Mouse (Mus musculus): Measurements from ENCODE around the gene Gnb5. TPM values are rescaled to one million over a fixed set of nuclear protein-coding genes. Genes with fewer than 3 reads are reported as not detected.

The Gnb5 gene
- total and polyA plus RNA-seq, 2 experiments from 2014 or later, result 79.4 to 97.2 TPM

DNA sequence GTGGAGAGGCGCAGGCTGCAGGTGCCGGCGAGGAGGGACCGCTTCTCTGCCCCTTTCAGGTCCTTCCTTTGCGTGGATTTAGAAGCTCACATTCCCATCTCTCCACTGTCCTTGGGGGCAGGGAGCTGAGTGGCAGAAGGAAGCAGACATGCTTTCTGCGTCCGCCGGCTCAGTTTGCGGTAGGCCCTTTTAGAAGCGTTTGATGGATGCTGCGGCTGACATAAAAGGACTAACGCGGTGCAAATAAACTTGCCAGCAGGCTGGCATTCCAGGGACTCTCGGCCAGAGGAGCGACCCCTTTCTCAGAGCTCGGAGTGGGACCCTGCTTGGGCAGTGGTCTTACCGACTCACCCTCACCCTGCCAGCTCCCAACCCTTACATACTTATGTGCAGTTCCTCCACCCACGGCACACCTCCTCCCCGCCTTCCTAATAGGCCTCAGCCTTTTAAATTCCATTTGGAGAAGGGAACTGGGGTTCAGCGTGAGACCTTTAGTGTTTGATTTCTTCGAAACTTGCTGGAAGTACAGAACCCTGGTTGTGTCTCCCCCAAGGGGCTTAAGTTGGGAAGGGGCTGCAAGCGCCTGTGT is 8.5 kb downstream of the Gnb5 start:
- H3K4me1 ChIP-seq (ENCODE audit: insufficient read depth, low read length), result peaks cover 9% of the 10 kb centered on the region
- H3K9ac ChIP-seq (replicated peaks; ENCODE audit: low read length, poor library complexity, severe bottlenecking), result peak overlapping the region; percentile 75

DNA sequence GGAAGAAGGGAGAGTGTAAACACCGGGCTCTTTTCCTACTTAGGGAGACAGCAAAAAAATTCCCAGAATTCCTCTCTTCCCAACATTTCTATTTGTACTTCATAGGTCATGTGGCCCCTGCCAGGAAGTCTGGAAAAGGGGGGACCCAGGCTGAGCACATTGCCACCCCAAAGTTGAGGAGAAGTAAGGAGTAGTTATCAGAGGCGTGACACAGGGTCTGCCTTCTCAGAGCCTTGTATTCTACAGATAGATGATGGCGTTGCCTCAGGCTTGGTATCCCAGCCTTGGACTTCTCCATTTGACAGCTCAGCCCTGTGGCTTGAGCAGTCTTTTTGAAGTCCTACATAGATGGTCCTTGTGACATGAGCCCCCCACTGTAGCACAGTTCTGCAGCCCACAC is 9.2 kb downstream of the Gnb5 start:
- DNase-seq (ENCODE audit: low spot score), result no peak
- Histone ChIP-seq H3K27me3 (ENCODE audit: insufficient read depth, low read length) (no peaks in the 10 kb centered on the region), H3K4me1 (ENCODE audit: insufficient read depth, low read length) (peaks cover 9% of the 10 kb centered on the region), H3K4me2 (ENCODE audit: low read depth, low read length, poor library complexity, severe bottlenecking) (peak overlapping the region; percentile 87), H3K27ac (ENCODE audit: low read depth, low read length) (peak overlapping the region; percentile 89; the same call in 1 of the 2 replicates), H3K9ac (replicated peaks; ENCODE audit: low read length, poor library complexity, severe bottlenecking) (no peak overlapping the region; the same call in 1 of the 2 replicates), H3K4me3 (ENCODE audit: low read depth, low read length) (peak overlapping the region; percentile 70), H3K9me3 (ENCODE audit: low read length) (no peaks in the 10 kb centered on the region), H3K36me3 (ENCODE audit: insufficient read depth, low read length) (no peaks in the 10 kb centered on the region)
- ATAC-seq (ENCODE audit: low FRiP score), result no peak
- 66% methylated on average over 3 of the region's 3 CpGs for WGBS
- no peak for TF ChIP-seq CTCF (IDR thresholded peaks at IDR 0.05)

More for the DNA sequence above, 8.5 kb downstream of the Gnb5 start:
- Histone ChIP-seq H3K4me3 (ENCODE audit: low read depth, low read length) (peak overlapping the region; percentile 70), H3K36me3 (ENCODE audit: insufficient read depth, low read length) (no peaks in the 10 kb centered on the region), H3K9me3 (ENCODE audit: low read length) (no peaks in the 10 kb centered on the region), H3K27me3 (ENCODE audit: insufficient read depth, low read length) (no peaks in the 10 kb centered on the region), H3K4me2 (ENCODE audit: low read depth, low read length, poor library complexity, severe bottlenecking) (peak overlapping the region; percentile 87), H3K27ac (ENCODE audit: low read depth, low read length) (peak overlapping the region; percentile 89)
- DNase-seq (ENCODE audit: low spot score) (no peak), ATAC-seq (ENCODE audit: low FRiP score) (peak; percentile 28; the same call in 1 of the 2 replicates)
- TF ChIP-seq CTCF (IDR thresholded peaks at IDR 0.05), result no peak
- WGBS, result 2% methylated on average over 22 of the region's 22 CpGs

DNA sequence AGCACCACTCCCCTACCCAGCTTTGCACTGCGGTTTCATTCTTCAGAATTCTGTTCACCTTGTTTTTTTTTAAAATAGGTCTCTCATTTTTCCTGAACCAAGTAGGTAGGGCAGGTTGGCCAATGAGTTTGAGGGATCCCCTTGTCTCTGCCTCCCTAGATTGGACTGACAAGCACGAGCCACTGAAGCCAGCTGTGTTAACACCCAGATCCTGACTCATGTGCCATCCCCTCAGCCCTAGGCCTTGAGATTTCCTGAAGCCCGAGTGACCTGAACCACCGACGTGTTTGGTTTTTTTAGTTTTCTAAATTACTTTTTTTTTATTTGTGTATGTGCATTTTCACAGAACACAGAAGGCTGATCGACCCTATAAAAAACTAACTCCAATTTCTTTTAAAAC is 10.7 kb downstream of the Gnb5 start:
- no peak for ATAC-seq (ENCODE audit: low FRiP score)

DNA sequence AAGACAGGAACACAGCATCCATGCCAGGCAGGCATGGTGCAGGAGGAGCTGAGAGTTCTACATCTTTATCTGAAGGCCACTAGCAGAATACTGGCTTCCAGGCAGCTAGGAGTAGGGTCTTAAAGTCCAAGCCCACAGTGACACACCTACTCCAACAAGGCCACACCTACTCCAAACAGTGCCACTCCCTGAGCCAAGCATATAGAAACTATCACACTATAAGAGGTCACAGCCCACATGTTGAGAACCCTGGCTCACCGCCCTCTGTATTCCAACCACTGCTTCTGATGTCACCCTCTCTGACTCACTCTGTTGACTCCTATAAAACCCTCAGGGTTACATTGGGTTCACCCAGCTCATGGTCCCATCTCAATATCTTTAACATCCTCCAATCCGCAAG is 12.1 kb downstream of the Gnb5 start:
- Histone ChIP-seq H3K36me3 (ENCODE audit: insufficient read depth, low read length) (peaks cover 3% of the 10 kb centered on the region; the same call in 1 of the 2 replicates), H3K27ac (ENCODE audit: low read depth, low read length) (no peak overlapping the region), H3K4me3 (ENCODE audit: low read depth, low read length) (no peak overlapping the region), H3K27me3 (ENCODE audit: insufficient read depth, low read length) (no peaks in the 10 kb centered on the region), H3K9ac (replicated peaks; ENCODE audit: low read length, poor library complexity, severe bottlenecking) (no peak overlapping the region), H3K9me3 (ENCODE audit: low read length) (no peaks in the 10 kb centered on the region), H3K4me2 (ENCODE audit: low read depth, low read length, poor library complexity, severe bottlenecking) (no peak overlapping the region), H3K4me1 (ENCODE audit: insufficient read depth, low read length) (peaks cover 9% of the 10 kb centered on the region)
- DNase-seq (ENCODE audit: low spot score) (no peak), ATAC-seq (ENCODE audit: low FRiP score) (no peak)
- TF ChIP-seq CTCF (IDR thresholded peaks at IDR 0.05), result no peak
- WGBS, result 98% methylated on average over 2 of the region's 2 CpGs

More for the DNA sequence above, 10.7 kb downstream of the Gnb5 start:
- Histone ChIP-seq H3K27me3 (ENCODE audit: insufficient read depth, low read length) (no peaks in the 10 kb centered on the region), H3K27ac (ENCODE audit: low read depth, low read length) (no peak overlapping the region), H3K9me3 (ENCODE audit: low read length) (no peaks in the 10 kb centered on the region), H3K4me1 (ENCODE audit: insufficient read depth, low read length) (peaks cover 9% of the 10 kb centered on the region), H3K36me3 (ENCODE audit: insufficient read depth, low read length) (peaks cover under 1% of the 10 kb centered on the region; the same call in 1 of the 2 replicates), H3K4me3 (ENCODE audit: low read depth, low read length) (no peak overlapping the region), H3K4me2 (ENCODE audit: low read depth, low read length, poor library complexity, severe bottlenecking) (no peak overlapping the region), H3K9ac (replicated peaks; ENCODE audit: low read length, poor library complexity, severe bottlenecking) (no peak overlapping the region)
- no peak for TF ChIP-seq CTCF (IDR thresholded peaks at IDR 0.05)
- WGBS, result 91% methylated on average over 6 of the region's 6 CpGs
- no peak for DNase-seq (ENCODE audit: low spot score)

DNA sequence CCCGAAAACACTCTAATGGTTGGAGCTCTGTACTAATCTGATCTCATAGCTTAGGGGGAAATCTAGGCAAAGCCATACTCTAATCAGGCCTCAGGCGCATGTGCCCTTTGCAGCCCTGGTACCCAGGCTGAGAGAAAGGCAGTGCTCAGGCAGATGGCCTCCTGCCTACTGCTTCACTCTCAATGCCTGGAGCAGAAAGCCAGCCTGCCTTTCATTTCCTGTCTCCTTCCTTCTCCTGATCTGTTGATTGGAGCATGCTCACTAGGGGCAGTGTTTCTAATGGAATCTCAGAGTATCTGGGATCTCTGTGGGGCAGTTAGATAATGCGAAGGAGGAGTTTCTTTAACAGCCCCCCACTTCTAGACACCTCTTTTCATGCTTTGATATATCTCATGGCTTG is 13.3 kb downstream of the Gnb5 start:
- Histone ChIP-seq H3K4me1 (ENCODE audit: insufficient read depth, low read length) (peaks cover 9% of the 10 kb centered on the region), H3K9me3 (ENCODE audit: low read length) (no peaks in the 10 kb centered on the region), H3K9ac (replicated peaks; ENCODE audit: low read length, poor library complexity, severe bottlenecking) (no peak overlapping the region), H3K27ac (ENCODE audit: low read depth, low read length) (no peak overlapping the region), H3K36me3 (ENCODE audit: insufficient read depth, low read length) (peaks cover 3% of the 10 kb centered on the region; the same call in 1 of the 2 replicates), H3K4me2 (ENCODE audit: low read depth, low read length, poor library complexity, severe bottlenecking) (no peak overlapping the region), H3K4me3 (ENCODE audit: low read depth, low read length) (no peak overlapping the region), H3K27me3 (ENCODE audit: insufficient read depth, low read length) (no peaks in the 10 kb centered on the region)
- 78% methylated on average over 3 of the region's 3 CpGs for WGBS
- ATAC-seq (ENCODE audit: low FRiP score), result no peak
- peak; percentile 48 for DNase-seq (ENCODE audit: low spot score)
- TF ChIP-seq CTCF (IDR thresholded peaks at IDR 0.05), result peak; percentile 54

DNA sequence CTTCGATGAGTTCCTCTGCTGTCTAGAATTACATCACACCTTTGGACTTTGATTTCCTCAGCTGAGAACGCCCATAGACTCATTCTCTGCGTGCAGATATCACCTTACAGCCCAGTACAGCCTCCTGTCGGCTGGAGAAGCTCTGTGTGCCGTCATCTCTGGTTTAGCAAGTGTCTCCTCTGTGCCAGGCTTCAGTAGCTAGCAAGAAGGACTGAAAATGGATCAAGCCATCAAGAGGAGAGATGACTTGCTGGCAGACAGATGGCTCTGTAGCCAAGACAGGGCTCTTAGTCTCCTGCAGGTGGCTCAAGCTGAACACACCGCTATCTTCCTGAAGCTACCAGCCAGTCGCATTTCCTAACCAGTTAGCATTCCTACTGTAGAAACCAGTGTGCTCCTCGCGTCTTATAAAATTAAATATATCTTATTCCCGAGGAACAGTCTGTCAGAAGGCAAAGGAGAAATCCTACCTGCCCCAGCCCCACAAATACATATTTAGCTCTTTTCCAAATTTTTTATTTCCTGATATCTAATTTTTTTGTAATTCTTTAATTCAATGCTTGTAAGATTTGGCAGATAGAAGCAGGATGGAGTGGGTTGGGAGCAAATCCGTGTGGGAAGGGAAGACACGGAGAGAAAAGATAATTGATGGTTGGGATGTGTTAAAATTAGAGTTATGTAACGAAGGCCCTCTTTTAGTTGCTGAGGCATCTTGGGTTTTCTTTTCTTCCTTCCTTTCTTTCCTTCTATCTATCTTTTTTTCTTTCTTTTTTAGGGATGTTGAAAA is 16.2 kb downstream of the Gnb5 start:
- Histone ChIP-seq H3K27me3 (ENCODE audit: insufficient read depth, low read length) (no peaks in the 10 kb centered on the region), H3K4me1 (ENCODE audit: insufficient read depth, low read length) (no peaks in the 10 kb centered on the region), H3K27ac (ENCODE audit: low read depth, low read length) (no peak overlapping the region), H3K4me2 (ENCODE audit: low read depth, low read length, poor library complexity, severe bottlenecking) (no peak overlapping the region), H3K9me3 (ENCODE audit: low read length) (no peaks in the 10 kb centered on the region), H3K9ac (replicated peaks; ENCODE audit: low read length, poor library complexity, severe bottlenecking) (no peak overlapping the region), H3K36me3 (ENCODE audit: insufficient read depth, low read length) (peaks cover 13% of the 10 kb centered on the region), H3K4me3 (ENCODE audit: low read depth, low read length) (no peak overlapping the region)
- DNase-seq (ENCODE audit: low spot score), result no peak
- whole genome bisulfite sequencing, result 88% methylated on average over 13 of the region's 13 CpGs
- TF ChIP-seq CTCF (IDR thresholded peaks at IDR 0.05), result no peak
- ATAC-seq (ENCODE audit: low FRiP score), result no peak

Measured in midbrain, postnatal 0 days (tissue).